Comparison of ENCODE assay signal across 11 mouse cellular contexts in genomic region chr13:49364716-49365115, GRCm38 (mm10). TPM values are rescaled to one million over a fixed set of nuclear protein-coding genes. Genes with fewer than 3 reads are reported as not detected.
A peak's percentile ranks its signal among the peaks of the same experiment; 100 is the strongest.
DNase-seq lines count a peak whose midpoint lies in the region; ATAC-seq and TF ChIP-seq lines count a peak whose summit lies in the region.
"Had no signal": no experiment of that assay in that cellular context is flagged by ENCODE, and none has a peak within 500 bp of the region (broad histone marks: within the 10 kb centered on the region; RNA-seq: fewer than 3 reads in every experiment).

No protein-coding gene starts in this region.

- no peak for ATAC-seq in megakaryocyte-erythroid progenitor cell, adult 5-6 weeks (replicated peaks; ENCODE audit: low FRiP score, low TSS enrichment, poor library complexity, severe bottlenecking)
- ATAC-seq: activated CD4-positive, CD25-positive, alpha-beta regulatory T cell, adult 4 months had no signal

- H3K4me3 ChIP-seq in layer of hippocampus, adult 2 months: no peak overlapping the region
- H3K4me3 ChIP-seq: midbrain, embryonic 12.5 days had no signal

- DNase-seq in layer of hippocampus, adult 2 months (ENCODE audit: low spot score in 2 of 2): no peak
- DNase-seq in layer of hippocampus, postnatal 36 days: no peak
- DNase-seq in MN1 (ENCODE audit: low spot score): peak; percentile 69
- peak; percentile 45 for DNase-seq in gastrocnemius, postnatal 10 days
- DNase-seq in lung, postnatal 10 days: peak; percentile 46
- DNase-seq in thymus, postnatal 10 days (ENCODE audit: low spot score in 2 of 2): no peak
- DNase-seq in frontal cortex, postnatal 14 days (ENCODE audit: low spot score in 2 of 2): no peak
- DNase-seq: cerebellum, adult 9-11 months had no signal

- TF ChIP-seq CTCF in layer of hippocampus, adult 2 months (conservative IDR thresholded peaks at IDR 0.05): no peak

- 0 out of 2 replicates have a peak overlapping the region, but pooled peaks have one; percentile 76 for H3K27ac ChIP-seq in layer of hippocampus, adult 2 months
- H3K27ac ChIP-seq: midbrain, embryonic 12.5 days had no signal

RNA-seq across cellular contexts. Expression of gene Bicd2, which starts 23.3 kb away (rescaled TPM):
- total RNA-seq in layer of hippocampus, adult 2 months (2021): 10 to 100 TPM; 55.2 to 55.3 TPM
- 10 to 100 TPM; 54.5 to 59.8 TPM for total RNA-seq in layer of hippocampus, postnatal 36 days (2021)
- total RNA-seq in gastrocnemius, postnatal 10 days (2021): 10 to 100 TPM; 21.5 to 25.5 TPM
- total RNA-seq in megakaryocyte-erythroid progenitor cell, adult 5-6 weeks (2014; fragmentation: Nextera tagmentation): 14.8 and 16.1 TPM in 2 replicates
- total RNA-seq in megakaryocyte-erythroid progenitor cell, adult 5-6 weeks (2017): 18.3 and 26.2 TPM in 2 replicates

RNA-seq across cellular contexts. Expression of gene Fgd3, which starts 44.6 kb away (rescaled TPM):
- 1 to 10 TPM; 5.6 to 7.1 TPM for total RNA-seq in layer of hippocampus, adult 2 months (2021)
- 1 to 10 TPM; 6.8 to 6.9 TPM for total RNA-seq in layer of hippocampus, postnatal 36 days (2021)
- total RNA-seq in gastrocnemius, postnatal 10 days (2021): 1 to 10 TPM in 1 of 2 experiments, under 1 TPM in 1; 0.66 to 1.9 TPM
- 4.5 and 5.0 TPM in 2 replicates for total RNA-seq in megakaryocyte-erythroid progenitor cell, adult 5-6 weeks (2014; fragmentation: Nextera tagmentation)
- total RNA-seq in megakaryocyte-erythroid progenitor cell, adult 5-6 weeks (2017): 4.6 and 5.2 TPM in 2 replicates

RNA-seq across cellular contexts. Expression of gene Ippk, which starts 56.3 kb away (rescaled TPM):
- 10 to 100 TPM; 33.1 to 41.0 TPM for total RNA-seq in layer of hippocampus, adult 2 months (2021)
- total RNA-seq in layer of hippocampus, postnatal 36 days (2021): 10 to 100 TPM; 34.5 to 37.9 TPM
- 1 to 10 TPM; 5.7 to 6.3 TPM for total RNA-seq in gastrocnemius, postnatal 10 days (2021)
- total RNA-seq in megakaryocyte-erythroid progenitor cell, adult 5-6 weeks (2014; fragmentation: Nextera tagmentation): 8.9 and 9.8 TPM in 2 replicates
- 13.0 and 13.2 TPM in 2 replicates for total RNA-seq in megakaryocyte-erythroid progenitor cell, adult 5-6 weeks (2017)

Comparison
In these comparisons a context has a peak if more than half of its experiments do, and no peak if none do; other contexts are left out.
1. DNase-seq: peak in MN1 (single experiment), gastrocnemius, postnatal 10 days (single experiment) and lung, postnatal 10 days (single experiment); none in layer of hippocampus, adult 2 months (0 of 2), layer of hippocampus, postnatal 36 days (0 of 2), thymus, postnatal 10 days (0 of 2) and frontal cortex, postnatal 14 days (0 of 2).